Mouse (Mus musculus) bone marrow, adult 2 months (tissue): ENCODE data around the gene Gm11634.
"Not testable (repeated sequence)": the region's sequence is repeated elsewhere in the genome, so short reads cannot be mapped to it uniquely, and the experiment has no call there.

Source experiments
- CTCF ChIP-seq: fragments of 200-500 bp; IDR thresholded peaks from 2 replicates; pipeline ENCODE4 v1.5.1; 2011; ENCODE audit warnings: low read length, control low read depth; ENCODE audit not compliant: control insufficient read depth, insufficient read depth
- POLR2A ChIP-seq: fragments of 200-500 bp; IDR thresholded peaks from 2 replicates; pipeline ENCODE4 v1.6.1; 2011; ENCODE audit warnings: low read depth, mild to moderate bottlenecking, control low read depth, low read length, borderline replicate concordance; ENCODE audit not compliant: control insufficient read depth

GRCm38 (mm10) chr11:101628733-101629417, 29.8 kb upstream of the Gm11634 start:
- not testable (repeated sequence) for TF ChIP-seq POLR2A, CTCF
